Mouse (Mus musculus): ENCODE results near the gene Sema4b. TPM values are rescaled to one million over a fixed set of nuclear protein-coding genes. Genes with fewer than 3 reads are reported as not detected.

Gene Sema4b
- total RNA-seq, 1 experiment: 50.1 TPM

DNA sequence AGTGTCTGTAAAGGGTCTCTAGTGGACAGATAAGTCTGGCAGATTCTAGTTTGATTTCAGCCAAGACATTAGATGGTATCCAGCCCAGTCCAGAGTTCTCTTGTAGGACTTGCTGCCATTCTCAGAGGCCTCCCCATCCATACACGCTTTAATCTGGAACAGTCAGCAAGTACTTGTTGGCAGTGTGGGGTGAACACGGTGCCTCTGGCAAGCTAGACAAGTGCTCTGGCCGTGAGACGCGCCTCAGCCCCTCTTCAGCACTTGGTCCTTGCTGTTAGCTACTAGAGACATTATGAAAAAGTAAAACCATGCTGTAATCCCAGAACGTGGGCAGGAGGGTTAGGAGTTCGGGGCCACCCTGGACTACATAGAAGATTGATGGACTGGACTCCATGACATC lies 27.0 kb downstream of the Sema4b start:
- peaks cover 7 to 16% of the 10 kb centered on the region in 2 experiments; a peak in 3 of 4 replicates for H3K4me1 ChIP-seq (ENCODE audit: control insufficient read depth in 2 of 2, insufficient read depth in 2 of 2, low read length in 2 of 2, poor library complexity in 1 of 2)
- TF ChIP-seq HCFC1 (IDR thresholded peaks at IDR 0.05; ENCODE audit: borderline replicate concordance, insufficient read depth, low read length) (no peak), CHD2 (IDR thresholded peaks at IDR 0.05; ENCODE audit: low read depth, low read length) (no peak), MAFK (IDR thresholded peaks at IDR 0.05; ENCODE audit: insufficient read depth, low read depth, low read length) (no peak), ZC3H11A (IDR thresholded peaks at IDR 0.05; ENCODE audit: borderline replicate concordance, low read depth, low read length) (no peak), ZNF384 (IDR thresholded peaks at IDR 0.05; ENCODE audit: low read depth, low read length) (no peak)
- no peaks in the 10 kb centered on the region for H3K9me3 ChIP-seq (ENCODE audit: control insufficient read depth, insufficient read depth, low read depth, low read length)
- DNase-seq (ENCODE audit: low read depth, low spot score): no peak
- no peak overlapping the region for H3K9ac ChIP-seq (ENCODE audit: insufficient read depth, low read depth, low read length, poor library complexity, severe bottlenecking)
- peaks cover 51% of the 10 kb centered on the region for H3K36me3 ChIP-seq (ENCODE audit: control insufficient read depth, insufficient read depth, low read length, poor library complexity, severe bottlenecking)
- H3K27ac ChIP-seq (ENCODE audit: insufficient read depth, low read depth, low read length, poor library complexity, severe bottlenecking): no peak overlapping the region
- no peak overlapping the region for H3K4me3 ChIP-seq (ENCODE audit: insufficient read depth in 1 of 2, low read depth in 1 of 2, low read length in 2 of 2, poor library complexity in 1 of 2, severe bottlenecking in 1 of 2)
- in situ Hi-C loops (cut with MboI; ENCODE audit: low sequenced_read_pairs in 2 of 2, unreplicated experiment in 2 of 2): no loop called here

DNA sequence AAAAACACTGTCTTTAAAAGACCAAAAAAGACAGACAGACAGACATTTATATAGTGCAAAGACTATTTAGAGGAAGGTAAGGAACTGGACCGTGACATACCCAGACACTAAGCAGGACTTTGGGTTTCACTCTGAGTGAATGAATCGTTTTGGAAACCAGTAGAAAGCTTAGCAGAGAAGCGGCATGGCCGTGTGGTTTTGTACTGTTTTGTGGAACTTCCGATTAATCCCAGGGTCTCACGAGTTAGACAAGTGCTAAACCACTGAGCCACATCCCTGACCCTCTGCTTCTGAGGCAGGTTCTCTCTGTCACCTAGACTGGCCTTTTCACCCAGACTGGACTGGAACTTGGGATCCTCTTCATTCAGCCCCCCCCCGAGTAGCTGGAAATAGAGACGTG lies 27.8 kb downstream of the Sema4b start:
- Histone ChIP-seq H3K9ac (ENCODE audit: insufficient read depth, low read depth, low read length, poor library complexity, severe bottlenecking) (no peak overlapping the region), H3K27ac (ENCODE audit: insufficient read depth, low read depth, low read length, poor library complexity, severe bottlenecking) (no peak overlapping the region), H3K36me3 (ENCODE audit: control insufficient read depth, insufficient read depth, low read length, poor library complexity, severe bottlenecking) (peaks cover 59% of the 10 kb centered on the region), H3K9me3 (ENCODE audit: control insufficient read depth, insufficient read depth, low read depth, low read length) (no peaks in the 10 kb centered on the region), H3K4me1 (ENCODE audit: control insufficient read depth in 2 of 2, insufficient read depth in 2 of 2, low read length in 2 of 2, poor library complexity in 1 of 2) (peaks cover 5 to 11% of the 10 kb centered on the region in 2 experiments; a peak in 2 of 4 replicates), H3K4me3 (ENCODE audit: insufficient read depth in 1 of 2, low read depth in 1 of 2, low read length in 2 of 2, poor library complexity in 1 of 2, severe bottlenecking in 1 of 2) (no peak overlapping the region)
- TF ChIP-seq HCFC1 (IDR thresholded peaks at IDR 0.05; ENCODE audit: borderline replicate concordance, insufficient read depth, low read length) (no peak), CHD2 (IDR thresholded peaks at IDR 0.05; ENCODE audit: low read depth, low read length) (no peak), ZNF384 (IDR thresholded peaks at IDR 0.05; ENCODE audit: low read depth, low read length) (no peak), ZC3H11A (IDR thresholded peaks at IDR 0.05; ENCODE audit: borderline replicate concordance, low read depth, low read length) (no peak), MAFK (IDR thresholded peaks at IDR 0.05; ENCODE audit: insufficient read depth, low read depth, low read length) (no peak)
- DNase-seq (ENCODE audit: low read depth, low spot score): no peak
- in situ Hi-C loops (cut with MboI; ENCODE audit: low sequenced_read_pairs in 2 of 2, unreplicated experiment in 2 of 2): no loop called here

GRCm38 (mm10) chr7:80215398-80215797 lies 28.8 kb downstream of the Sema4b start:
- Histone ChIP-seq H3K4me1 (ENCODE audit: control insufficient read depth in 2 of 2, insufficient read depth in 2 of 2, low read length in 2 of 2, poor library complexity in 1 of 2) (peaks cover 4 to 15% of the 10 kb centered on the region in 2 experiments; a peak in 2 of 4 replicates), H3K27ac (ENCODE audit: insufficient read depth, low read depth, low read length, poor library complexity, severe bottlenecking) (no peak overlapping the region), H3K36me3 (ENCODE audit: control insufficient read depth, insufficient read depth, low read length, poor library complexity, severe bottlenecking) (peaks cover 67% of the 10 kb centered on the region), H3K4me3 (ENCODE audit: insufficient read depth in 1 of 2, low read depth in 1 of 2, low read length in 2 of 2, poor library complexity in 1 of 2, severe bottlenecking in 1 of 2) (no peak overlapping the region), H3K9ac (ENCODE audit: insufficient read depth, low read depth, low read length, poor library complexity, severe bottlenecking) (no peak overlapping the region), H3K9me3 (ENCODE audit: control insufficient read depth, insufficient read depth, low read depth, low read length) (no peaks in the 10 kb centered on the region)
- in situ Hi-C loops (cut with MboI; ENCODE audit: low sequenced_read_pairs in 2 of 2, unreplicated experiment in 2 of 2): no loop called here
- peak; percentile 79 for DNase-seq (ENCODE audit: low read depth, low spot score)
- no peak for TF ChIP-seq ZNF384 (IDR thresholded peaks at IDR 0.05; ENCODE audit: low read depth, low read length)
- TF ChIP-seq CHD2 (IDR thresholded peaks at IDR 0.05; ENCODE audit: low read depth, low read length): no peak
- TF ChIP-seq HCFC1 (IDR thresholded peaks at IDR 0.05; ENCODE audit: borderline replicate concordance, insufficient read depth, low read length): no peak
- TF ChIP-seq ZC3H11A (IDR thresholded peaks at IDR 0.05; ENCODE audit: borderline replicate concordance, low read depth, low read length): peak; percentile 67; the same call in 1 of the 2 replicates

- H3K27ac ChIP-seq (ENCODE audit: insufficient read depth, low read depth, low read length, poor library complexity, severe bottlenecking): no peak overlapping the region
- TF ChIP-seq MAFK (IDR thresholded peaks at IDR 0.05; ENCODE audit: insufficient read depth, low read depth, low read length) (no peak), CHD2 (IDR thresholded peaks at IDR 0.05; ENCODE audit: low read depth, low read length) (no peak), ZC3H11A (IDR thresholded peaks at IDR 0.05; ENCODE audit: borderline replicate concordance, low read depth, low read length) (no peak), HCFC1 (IDR thresholded peaks at IDR 0.05; ENCODE audit: borderline replicate concordance, insufficient read depth, low read length) (no peak), ZNF384 (IDR thresholded peaks at IDR 0.05; ENCODE audit: low read depth, low read length) (no peak)
- peaks cover 72% of the 10 kb centered on the region for H3K36me3 ChIP-seq (ENCODE audit: control insufficient read depth, insufficient read depth, low read length, poor library complexity, severe bottlenecking)
- no peak overlapping the region for H3K4me3 ChIP-seq (ENCODE audit: insufficient read depth in 1 of 2, low read depth in 1 of 2, low read length in 2 of 2, poor library complexity in 1 of 2, severe bottlenecking in 1 of 2)
- no peaks in the 10 kb centered on the region for H3K9me3 ChIP-seq (ENCODE audit: control insufficient read depth, insufficient read depth, low read depth, low read length)
- H3K9ac ChIP-seq (ENCODE audit: insufficient read depth, low read depth, low read length, poor library complexity, severe bottlenecking): no peak overlapping the region
- in situ Hi-C loops (cut with MboI; ENCODE audit: low sequenced_read_pairs in 2 of 2, unreplicated experiment in 2 of 2): no loop called here
- no peak for DNase-seq (ENCODE audit: low read depth, low spot score)
- peaks cover 2 to 17% of the 10 kb centered on the region in 2 experiments; a peak in 2 of 4 replicates for H3K4me1 ChIP-seq (ENCODE audit: control insufficient read depth in 2 of 2, insufficient read depth in 2 of 2, low read length in 2 of 2, poor library complexity in 1 of 2)
Measured at GRCm38 (mm10) chr7:80216566-80216965, 29.9 kb downstream of the Sema4b start.

DNA sequence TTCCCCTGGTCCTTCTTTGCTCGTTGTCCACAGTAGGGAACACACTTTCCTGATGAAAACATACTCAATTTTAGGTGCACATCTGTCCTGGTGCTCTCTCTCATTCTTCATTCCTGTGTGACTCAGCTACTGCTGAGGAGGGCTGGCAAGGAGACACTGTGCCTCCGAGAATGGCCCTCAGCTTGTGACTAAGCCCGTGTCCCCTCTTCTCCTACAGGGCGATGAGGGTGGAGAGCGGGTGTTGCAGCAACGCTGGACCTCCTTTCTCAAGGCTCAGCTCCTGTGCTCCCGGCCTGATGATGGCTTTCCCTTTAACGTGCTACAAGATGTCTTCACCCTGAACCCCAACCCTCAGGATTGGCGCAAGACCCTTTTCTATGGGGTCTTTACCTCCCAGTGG lies 32.0 kb downstream of the Sema4b start:
- no peak overlapping the region for H3K9ac ChIP-seq (ENCODE audit: insufficient read depth, low read depth, low read length, poor library complexity, severe bottlenecking)

More for the DNA sequence above, 32.0 kb downstream of the Sema4b start:
- H3K4me1 ChIP-seq (ENCODE audit: control insufficient read depth in 2 of 2, insufficient read depth in 2 of 2, low read length in 2 of 2, poor library complexity in 1 of 2): peaks cover 4 to 19% of the 10 kb centered on the region in 2 experiments; a peak in 2 of 4 replicates
- no peak overlapping the region for H3K27ac ChIP-seq (ENCODE audit: insufficient read depth, low read depth, low read length, poor library complexity, severe bottlenecking)
- in situ Hi-C loops (cut with MboI; ENCODE audit: low sequenced_read_pairs in 2 of 2, unreplicated experiment in 2 of 2): no loop called here
- TF ChIP-seq CHD2 (IDR thresholded peaks at IDR 0.05; ENCODE audit: low read depth, low read length) (no peak), MAFK (IDR thresholded peaks at IDR 0.05; ENCODE audit: insufficient read depth, low read depth, low read length) (no peak), ZNF384 (IDR thresholded peaks at IDR 0.05; ENCODE audit: low read depth, low read length) (no peak), ZC3H11A (IDR thresholded peaks at IDR 0.05; ENCODE audit: borderline replicate concordance, low read depth, low read length) (no peak), HCFC1 (IDR thresholded peaks at IDR 0.05; ENCODE audit: borderline replicate concordance, insufficient read depth, low read length) (no peak)
- DNase-seq (ENCODE audit: low read depth, low spot score): no peak
- H3K36me3 ChIP-seq (ENCODE audit: control insufficient read depth, insufficient read depth, low read length, poor library complexity, severe bottlenecking): peaks cover 73% of the 10 kb centered on the region
- no peak overlapping the region for H3K4me3 ChIP-seq (ENCODE audit: insufficient read depth in 1 of 2, low read depth in 1 of 2, low read length in 2 of 2, poor library complexity in 1 of 2, severe bottlenecking in 1 of 2)
- H3K9me3 ChIP-seq (ENCODE audit: control insufficient read depth, insufficient read depth, low read depth, low read length): no peaks in the 10 kb centered on the region
